Mouse (Mus musculus) limb, embryonic 10.5 days (tissue): ENCODE measurements at regions not wholly inside any gene's neighbourhood (a gene's known extent, or its start where the extent isn't known, plus 50 kb on each side); places are given as distances from the start of the nearest gene placed in this dataset.

Experiments used
- DNase-seq: peaks from one replicate; pipeline ENCODE4 v3.0.0-alpha.2; 2017; ENCODE audit warnings: low spot score
- H3K27ac ChIP-seq: fragments of 300-500 bp; sonication (generic); 2 replicates; pipeline ENCODE4 v1.5.1; 2016; ENCODE audit warnings: mild to moderate bottlenecking
- H3K27me3 ChIP-seq: fragments of 300-500 bp; sonication (generic); 2 replicates; pipeline ENCODE4 v1.6.1; 2016; ENCODE audit warnings: low read depth, mild to moderate bottlenecking; ENCODE audit not compliant: poor library complexity, severe bottlenecking
- H3K36me3 ChIP-seq: fragments of 300-500 bp; sonication (generic); 2 replicates; pipeline ENCODE4 v1.6.1; 2016; ENCODE audit warnings: mild to moderate bottlenecking, moderate library complexity
- H3K4me1 ChIP-seq: fragments of 300-500 bp; sonication (generic); 2 replicates; pipeline ENCODE4 v1.6.1; 2016
- H3K4me3 ChIP-seq: fragments of 300-500 bp; sonication (generic); 2 replicates; pipeline ENCODE4 v1.5.1; 2016; ENCODE audit warnings: mild to moderate bottlenecking, moderate library complexity
- H3K9me3 ChIP-seq: fragments of 300-500 bp; sonication (generic); replicated peaks from 2 replicates; pipeline ENCODE4 v1.6.1; 2016; ENCODE audit warnings: mild to moderate bottlenecking
- WGBS: fragments of 180-500 bp; shearing (Covaris S2); methylation state at CpG from one replicate; pipeline ENCODE4 v1.1.7; 2016; 5-methylcytosine and 5-hydroxymethylcytosine counted together

GRCm38 (mm10) chr4:89434152-89434551 is 123.3 kb upstream of the Cdkn2b start:
- H3K9me3 ChIP-seq = no peaks in the 10 kb centered on the region
- H3K4me3 ChIP-seq = no peak overlapping the region
- H3K27ac ChIP-seq = no peak overlapping the region
- H3K4me1 ChIP-seq = peaks cover 3% of the 10 kb centered on the region; the same call in 1 of the 2 replicates
- H3K27me3 ChIP-seq = no peaks in the 10 kb centered on the region
- DNase-seq = no peak
- no peaks in the 10 kb centered on the region for H3K36me3 ChIP-seq
- 93% methylated on average over 3 of the region's 3 CpGs for WGBS

DNA sequence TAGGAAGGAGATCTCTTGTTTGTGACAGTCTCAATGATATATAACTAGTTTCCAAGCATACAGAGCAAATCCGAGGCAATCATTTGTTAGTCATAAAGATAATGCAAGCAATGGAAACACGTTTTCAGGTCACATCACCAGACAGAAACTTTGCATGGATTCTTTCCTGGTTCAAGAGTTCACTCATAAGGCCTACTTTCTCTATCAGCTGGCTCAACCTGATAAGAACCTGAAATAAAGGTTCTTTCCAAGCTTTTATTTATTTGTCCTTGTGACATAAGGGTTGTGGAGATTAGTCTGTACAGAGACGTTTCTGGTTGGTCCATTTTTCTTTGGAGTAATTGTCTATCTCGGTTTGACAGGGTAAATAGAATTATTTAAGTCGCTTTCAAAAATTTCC is 122.7 kb upstream of the Cdkn2b start:
- H3K4me1 ChIP-seq = peaks cover 3% of the 10 kb centered on the region; the same call in 1 of the 2 replicates
- 70% methylated on average over 5 of the region's 5 CpGs for WGBS
- H3K27ac ChIP-seq = no peak overlapping the region
- H3K27me3 ChIP-seq = no peaks in the 10 kb centered on the region
- no peak overlapping the region for H3K4me3 ChIP-seq
- H3K9me3 ChIP-seq = no peaks in the 10 kb centered on the region
- DNase-seq = no peak
- no peaks in the 10 kb centered on the region for H3K36me3 ChIP-seq

GRCm38 (mm10) chr4:89431520-89431919 is 120.7 kb upstream of the Cdkn2b start:
- WGBS = 84% methylated on average over 6 of the region's 6 CpGs
- H3K4me3 ChIP-seq = no peak overlapping the region
- no peaks in the 10 kb centered on the region for H3K27me3 ChIP-seq
- no peak for DNase-seq
- H3K9me3 ChIP-seq = no peaks in the 10 kb centered on the region
- H3K27ac ChIP-seq = no peak overlapping the region
- H3K4me1 ChIP-seq = peaks cover 8% of the 10 kb centered on the region; the same call in 1 of the 2 replicates
- no peaks in the 10 kb centered on the region for H3K36me3 ChIP-seq

DNA sequence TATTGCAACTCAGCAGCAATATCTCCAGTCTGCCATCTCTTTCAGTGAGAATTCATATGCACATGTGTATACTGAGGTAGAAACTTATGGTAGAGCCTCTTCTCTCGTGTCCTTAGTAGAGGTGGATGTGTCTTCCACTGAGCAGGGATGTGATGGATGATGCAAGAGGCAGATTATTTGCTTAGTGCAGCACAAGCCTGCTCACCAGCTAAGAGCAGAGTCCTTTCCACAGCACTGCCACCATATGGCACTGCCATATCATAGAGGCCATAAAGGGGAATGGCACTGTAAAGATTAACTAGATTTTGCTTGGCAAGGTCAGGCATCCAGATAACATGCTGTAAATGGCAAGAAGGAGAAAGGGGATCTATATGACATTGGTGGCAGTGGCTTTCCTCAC is 117.6 kb upstream of the Cdkn2b start:
- no peaks in the 10 kb centered on the region for H3K9me3 ChIP-seq
- H3K4me3 ChIP-seq = no peak overlapping the region
- no peak overlapping the region for H3K27ac ChIP-seq
- no peaks in the 10 kb centered on the region for H3K27me3 ChIP-seq
- WGBS = 83% methylated on average over 1 of the region's 1 CpGs
- H3K4me1 ChIP-seq = peaks cover 8% of the 10 kb centered on the region; the same call in 1 of the 2 replicates
- no peaks in the 10 kb centered on the region for H3K36me3 ChIP-seq
- no peak for DNase-seq

DNA sequence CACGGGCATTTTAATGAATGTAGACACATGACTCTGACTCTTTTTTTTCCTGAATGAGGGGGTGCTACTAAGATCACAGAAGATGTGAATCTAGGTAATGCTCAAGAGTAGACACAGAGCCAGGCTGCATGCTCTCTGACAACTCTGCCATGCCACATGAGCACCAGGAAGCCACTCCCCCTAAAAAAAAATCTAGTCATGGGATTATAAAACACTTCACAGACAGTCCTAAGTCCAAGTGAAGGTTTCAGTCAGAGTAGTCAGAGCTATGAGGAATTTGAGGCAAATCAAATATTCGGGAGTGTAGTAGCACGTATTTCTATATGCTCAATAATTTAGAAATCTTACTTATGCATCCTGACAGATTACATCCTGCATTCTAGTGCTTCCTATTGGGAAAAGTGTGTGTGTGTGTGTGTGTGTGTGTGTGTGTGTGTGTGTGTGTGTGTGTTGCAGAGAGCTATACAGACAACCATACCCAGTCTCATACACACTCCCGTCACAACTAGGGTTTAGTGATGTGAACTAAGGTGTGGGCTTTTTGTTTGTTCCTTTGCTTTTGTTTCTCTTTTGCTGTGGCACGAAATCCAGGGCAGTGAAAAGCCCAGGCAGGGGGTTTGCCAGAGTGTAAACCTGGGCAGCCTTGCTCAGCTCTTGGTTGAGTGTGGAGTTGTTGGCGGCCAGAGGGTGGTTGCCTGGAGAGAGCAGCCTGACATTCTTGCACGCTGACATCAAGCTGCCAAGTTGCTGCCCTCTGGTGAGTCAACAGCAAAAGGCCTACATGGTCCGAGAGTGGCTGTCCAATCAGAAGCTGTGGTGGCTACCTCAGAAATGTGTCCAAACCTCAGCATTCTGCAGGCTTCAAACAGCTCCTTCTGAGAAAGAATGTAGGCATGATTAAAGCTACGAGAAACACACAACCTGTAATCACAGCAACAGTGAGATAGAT is 116.8 kb upstream of the Cdkn2b start:
- WGBS = 61% methylated on average over 9 of the region's 9 CpGs
- H3K9me3 ChIP-seq = no peaks in the 10 kb centered on the region

DNA sequence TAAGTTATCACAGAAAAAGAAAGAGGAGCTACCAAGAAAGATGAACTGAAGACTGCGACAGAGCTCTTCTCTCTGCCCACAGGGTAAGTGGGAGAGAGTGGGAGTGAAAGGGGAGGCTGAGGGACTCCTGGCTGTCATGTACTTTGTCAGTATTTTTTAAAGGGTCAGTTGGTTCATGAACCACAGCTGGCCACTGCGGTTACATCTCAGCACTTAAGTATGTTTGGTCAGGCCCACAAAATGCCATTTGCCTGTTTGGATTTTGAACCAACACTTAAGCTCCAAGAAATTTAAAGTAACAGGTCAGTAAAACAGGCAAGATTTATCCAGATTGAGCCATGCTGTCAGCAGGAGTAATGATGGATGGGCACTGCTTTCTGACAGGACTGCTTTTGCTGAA is 115.1 kb upstream of the Cdkn2b start:
- WGBS = 78% methylated on average over 2 of the region's 2 CpGs
- Histone ChIP-seq H3K27me3 (no peaks in the 10 kb centered on the region), H3K27ac (no peak overlapping the region), H3K4me3 (no peak overlapping the region), H3K9me3 (no peaks in the 10 kb centered on the region), H3K4me1 (0 out of 2 replicates have a peak, but pooled peaks cover 5% of the 10 kb centered on the region), H3K36me3 (no peaks in the 10 kb centered on the region)
- no peak for DNase-seq

More for the DNA sequence above, 116.8 kb upstream of the Cdkn2b start:
- H3K27me3 ChIP-seq = no peaks in the 10 kb centered on the region
- H3K36me3 ChIP-seq = no peaks in the 10 kb centered on the region
- H3K4me3 ChIP-seq = no peak overlapping the region
- H3K27ac ChIP-seq = no peak overlapping the region
- no peak for DNase-seq
- 0 out of 2 replicates have a peak, but pooled peaks cover 5% of the 10 kb centered on the region for H3K4me1 ChIP-seq

DNA sequence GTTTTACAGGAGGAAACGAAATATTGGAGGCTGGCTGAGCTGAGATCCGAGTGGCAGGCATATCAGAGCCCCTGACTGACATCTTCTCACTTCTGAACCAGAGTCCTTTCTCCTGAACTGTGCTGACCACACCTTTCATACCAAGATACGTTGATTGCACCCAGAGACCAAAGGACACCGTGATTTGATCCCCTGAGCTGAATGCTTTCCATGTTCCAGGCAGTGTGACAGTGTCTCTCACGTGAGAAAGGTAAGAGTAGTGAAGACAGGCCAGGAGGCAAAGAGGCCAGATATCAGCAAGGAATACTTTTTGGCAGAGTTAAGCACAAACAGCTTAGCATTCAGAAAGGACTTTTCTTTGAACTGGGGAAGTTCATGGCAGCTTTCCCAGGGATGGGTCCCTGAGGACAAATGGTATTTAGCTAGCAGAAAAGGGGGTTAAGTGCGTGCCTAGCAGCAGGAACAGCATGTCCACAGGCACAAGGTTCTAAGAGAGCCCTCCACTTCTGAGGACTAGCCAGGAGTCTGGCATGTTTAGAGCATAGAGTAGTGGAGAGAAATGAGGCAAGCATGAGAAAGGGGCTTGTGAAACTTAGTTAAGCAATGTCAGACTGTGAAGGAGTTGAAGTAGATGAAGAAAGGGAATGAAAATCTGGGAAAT is 111.0 kb upstream of the Cdkn2b start:
- WGBS = 67% methylated on average over 6 of the region's 6 CpGs
- no peaks in the 10 kb centered on the region for H3K27me3 ChIP-seq
- H3K4me1 ChIP-seq = no peaks in the 10 kb centered on the region
- no peak overlapping the region for H3K27ac ChIP-seq
- no peaks in the 10 kb centered on the region for H3K9me3 ChIP-seq
- no peak overlapping the region for H3K4me3 ChIP-seq
- no peak for DNase-seq
- no peaks in the 10 kb centered on the region for H3K36me3 ChIP-seq

DNA sequence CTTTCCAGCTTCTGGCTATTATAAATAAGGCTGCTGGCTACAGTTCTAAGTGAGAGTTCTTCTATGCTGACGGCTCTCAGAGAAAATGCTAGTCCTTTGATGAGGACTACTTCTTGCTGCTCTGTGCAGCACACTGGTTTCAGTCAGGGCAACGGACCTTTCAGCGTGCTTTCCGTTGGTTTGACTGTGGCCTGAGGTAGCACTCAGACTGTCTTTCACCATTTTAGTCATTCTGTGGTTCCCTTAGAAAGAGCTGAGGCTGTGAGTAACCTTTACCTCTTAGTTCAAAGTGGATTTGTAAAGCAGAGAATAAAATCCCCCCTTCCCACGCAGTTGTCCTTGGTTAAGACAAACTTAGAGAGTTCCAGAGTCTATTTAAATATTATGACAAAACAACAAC is 110.0 kb upstream of the Cdkn2b start:
- no peaks in the 10 kb centered on the region for H3K27me3 ChIP-seq
- WGBS = 92% methylated on average over 5 of the region's 5 CpGs

DNA sequence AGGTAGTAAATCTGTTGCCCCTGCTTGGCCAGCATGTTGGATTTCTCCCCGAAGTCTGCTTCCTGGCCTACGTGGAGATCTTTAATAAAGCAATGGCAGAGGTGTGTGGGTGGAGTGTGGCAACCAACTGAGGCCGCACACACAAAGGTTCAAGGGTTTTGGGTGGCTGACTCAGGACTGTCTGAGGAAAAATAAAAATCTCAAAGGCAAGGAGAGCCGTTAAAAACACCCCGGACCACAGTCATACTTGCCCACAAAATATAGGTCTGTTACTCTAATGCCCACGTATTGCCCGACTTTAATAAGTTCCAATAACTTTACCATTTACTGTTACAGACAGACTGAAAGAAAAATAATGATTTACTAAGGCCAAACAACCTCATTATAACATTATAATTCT is 108.7 kb upstream of the Cdkn2b start:
- no peak overlapping the region for H3K27ac ChIP-seq
- H3K9me3 ChIP-seq = no peaks in the 10 kb centered on the region
- no peaks in the 10 kb centered on the region for H3K4me1 ChIP-seq
- H3K27me3 ChIP-seq = no peaks in the 10 kb centered on the region
- 92% methylated on average over 7 of the region's 7 CpGs for WGBS
- no peak for DNase-seq
- no peaks in the 10 kb centered on the region for H3K36me3 ChIP-seq
- H3K4me3 ChIP-seq = no peak overlapping the region

More for the DNA sequence above, 110.0 kb upstream of the Cdkn2b start:
- Histone ChIP-seq H3K4me1 (no peaks in the 10 kb centered on the region), H3K9me3 (no peaks in the 10 kb centered on the region), H3K27ac (no peak overlapping the region), H3K4me3 (no peak overlapping the region), H3K36me3 (no peaks in the 10 kb centered on the region)
- no peak for DNase-seq

DNA sequence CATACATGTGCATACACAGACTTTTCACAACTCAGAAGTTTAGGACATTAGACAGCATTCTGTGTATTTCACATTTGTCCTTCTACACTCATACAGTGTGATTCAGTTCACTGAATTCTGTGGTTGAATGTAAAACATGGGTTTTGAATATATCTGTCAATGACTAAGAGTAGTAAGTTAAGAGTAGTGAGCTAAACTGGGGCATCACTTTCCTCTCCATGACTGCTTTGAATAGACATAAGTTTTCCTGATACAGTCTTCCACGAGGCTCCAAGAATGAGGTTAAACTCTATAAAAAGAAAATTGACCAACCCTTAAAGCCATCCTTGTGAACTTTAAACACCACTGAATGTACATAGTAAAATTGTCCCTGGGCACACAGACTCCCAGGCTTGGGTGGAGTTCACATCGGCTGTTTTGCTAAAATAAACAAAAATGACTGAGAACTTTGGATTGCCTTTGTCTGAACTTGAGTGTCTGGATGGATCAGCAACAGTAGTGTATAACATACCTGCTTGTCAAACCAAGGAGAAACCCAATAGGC is 94.9 kb upstream of the Cdkn2b start:
- H3K9me3 ChIP-seq = no peaks in the 10 kb centered on the region
- H3K27me3 ChIP-seq = no peaks in the 10 kb centered on the region
- no peak overlapping the region for H3K27ac ChIP-seq
- H3K36me3 ChIP-seq = no peaks in the 10 kb centered on the region
- H3K4me3 ChIP-seq = no peak overlapping the region
- no peak for DNase-seq
- 81% methylated on average over 2 of the region's 2 CpGs for WGBS
- H3K4me1 ChIP-seq = no peaks in the 10 kb centered on the region

GRCm38 (mm10) chr4:89403151-89403550 is 92.3 kb upstream of the Cdkn2b start:
- Histone ChIP-seq H3K4me1 (no peaks in the 10 kb centered on the region), H3K9me3 (no peaks in the 10 kb centered on the region), H3K36me3 (no peaks in the 10 kb centered on the region), H3K27ac (no peak overlapping the region), H3K4me3 (no peak overlapping the region), H3K27me3 (no peaks in the 10 kb centered on the region)
- WGBS = 88% methylated on average over 1 of the region's 1 CpGs
- no peak for DNase-seq

- Histone ChIP-seq H3K9me3 (no peaks in the 10 kb centered on the region), H3K36me3 (no peaks in the 10 kb centered on the region), H3K4me3 (no peak overlapping the region), H3K27me3 (no peaks in the 10 kb centered on the region), H3K27ac (no peak overlapping the region), H3K4me1 (no peaks in the 10 kb centered on the region)
- DNase-seq = no peak
- 80% methylated on average over 5 of the region's 5 CpGs for WGBS
Measured at GRCm38 (mm10) chr4:89402324-89402723, 91.5 kb upstream of the Cdkn2b start.

- Histone ChIP-seq H3K27ac (no peak overlapping the region), H3K9me3 (no peaks in the 10 kb centered on the region), H3K36me3 (no peaks in the 10 kb centered on the region), H3K27me3 (no peaks in the 10 kb centered on the region), H3K4me1 (no peaks in the 10 kb centered on the region), H3K4me3 (no peak overlapping the region)
- no peak for DNase-seq
- 84% methylated on average over 2 of the region's 2 CpGs for WGBS
Measured at GRCm38 (mm10) chr4:89401696-89402095, 90.9 kb upstream of the Cdkn2b start.
